Mouse (Mus musculus) CD4-positive, CD25-positive, alpha-beta regulatory T cell, adult 4 months (primary cell): ENCODE data around the gene Sh2d4b. TPM values are rescaled to one million over a fixed set of nuclear protein-coding genes. Genes with fewer than 3 reads are reported as not detected.

Source experiments
- ATAC-seq: one replicate; pipeline ENCODE4 v1.8.0; 2017
- polyA plus RNA-seq, 2 experiments: library from polyadenylated mRNA; unstranded; fragments of 100-300 nt; shearing (Covaris generic); gene quantifications; one replicate each; pipeline ENCODE4 v1.2.1; 2017

Sh2d4b gene
- polyA plus RNA-seq, 2 experiments from 2014 or later = 0.32 to 0.75 TPM

DNA sequence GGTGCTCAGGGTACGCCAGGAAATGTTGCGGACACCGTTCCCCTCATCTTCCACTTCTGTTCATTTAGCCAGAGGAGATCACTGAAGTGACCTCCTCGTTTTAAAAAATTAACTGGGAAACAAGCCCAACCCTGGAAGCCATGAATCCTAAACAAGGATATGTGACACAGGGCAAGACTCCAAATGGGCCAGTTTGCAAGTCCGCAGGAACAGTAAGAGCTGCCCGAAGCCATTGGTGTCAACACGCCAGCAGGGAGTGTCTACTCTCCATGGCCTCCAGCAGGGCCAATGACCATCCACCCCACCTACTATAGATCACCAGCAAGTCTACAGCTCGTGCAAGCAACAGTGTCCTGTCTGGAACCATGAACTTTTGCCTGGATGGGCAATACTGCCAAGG lies 12.7 kb upstream of the Sh2d4b start:
- ATAC-seq = no peak

DNA sequence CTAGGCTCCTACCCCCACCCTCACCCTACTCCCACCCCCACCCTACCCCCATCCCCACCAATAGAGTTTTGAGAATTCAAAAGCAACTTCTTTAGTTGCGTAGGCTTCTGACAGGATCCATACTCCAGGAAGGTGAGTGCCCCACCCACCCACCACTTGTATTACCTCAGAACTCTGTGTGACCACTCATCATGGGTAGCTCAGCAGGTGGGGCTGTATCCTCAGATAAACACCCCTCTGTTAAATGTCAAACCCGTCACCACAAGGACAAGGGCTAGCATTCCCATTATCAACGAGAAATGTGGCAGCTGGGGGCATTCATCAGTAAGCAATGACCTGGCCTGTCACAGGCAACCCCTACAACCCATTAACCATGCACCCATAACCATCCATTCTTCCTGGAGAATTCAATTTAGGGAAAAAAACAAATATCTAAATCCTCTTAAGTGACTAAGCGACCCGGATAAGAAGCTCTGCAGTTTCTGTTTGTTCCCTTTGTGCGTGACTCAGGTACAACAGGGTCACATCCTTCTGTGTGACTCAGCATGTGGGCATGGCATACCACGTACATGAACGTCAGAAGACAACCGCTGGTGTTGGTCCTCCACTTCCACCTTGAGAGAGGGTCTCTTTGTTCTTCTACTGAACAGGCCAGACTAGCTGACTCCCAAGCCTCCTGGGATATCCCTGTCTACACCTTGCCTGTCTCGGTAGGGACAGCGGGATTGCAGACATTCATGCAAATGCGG lies 9.4 kb upstream of the Sh2d4b start:
- ATAC-seq = peak; percentile 16

- ATAC-seq = no peak
Measured at GRCm38 (mm10) chr14:40900267-40900666, 7.2 kb upstream of the Sh2d4b start.

GRCm38 (mm10) chr14:40897916-40898315 lies 4.8 kb upstream of the Sh2d4b start:
- ATAC-seq = no peak

- no peak for ATAC-seq
Measured at GRCm38 (mm10) chr14:40895681-40896080, 2.6 kb upstream of the Sh2d4b start.

DNA sequence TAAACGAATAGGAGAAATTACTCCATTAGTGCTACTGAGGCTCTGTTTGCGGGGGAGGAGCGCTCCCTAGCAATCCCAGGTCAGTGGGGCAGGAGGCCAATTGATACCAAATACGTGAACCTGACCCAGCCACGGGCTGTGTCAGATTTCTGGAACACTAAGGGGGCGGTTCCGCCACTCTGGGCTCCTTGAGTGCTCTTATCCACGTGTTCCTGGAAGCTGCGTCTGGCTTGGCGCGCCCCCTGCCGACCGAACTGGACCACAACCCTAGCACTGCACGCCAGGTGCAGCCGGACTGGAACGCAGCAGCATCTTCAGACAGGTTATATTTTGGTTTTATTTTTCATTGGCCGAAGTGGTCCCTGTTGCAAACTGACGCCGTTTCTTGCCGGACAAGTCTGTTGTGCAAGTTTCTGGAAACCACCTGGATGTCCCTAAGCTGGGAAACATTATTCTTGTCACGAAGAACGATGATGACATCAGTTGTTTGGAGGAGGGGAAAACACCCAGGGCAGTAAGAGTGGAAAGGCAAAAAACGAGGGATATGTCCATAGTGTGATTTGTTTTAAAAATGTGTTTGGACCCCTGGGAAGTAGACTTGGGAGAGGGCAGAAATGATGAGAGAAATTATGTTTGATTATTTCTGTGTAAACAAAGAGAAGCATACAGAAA lies 1.6 kb upstream of the Sh2d4b start:
- ATAC-seq = peak; percentile 61

GRCm38 (mm10) chr14:40893884-40894283 lies 818 bp upstream of the Sh2d4b start:
- no peak for ATAC-seq

DNA sequence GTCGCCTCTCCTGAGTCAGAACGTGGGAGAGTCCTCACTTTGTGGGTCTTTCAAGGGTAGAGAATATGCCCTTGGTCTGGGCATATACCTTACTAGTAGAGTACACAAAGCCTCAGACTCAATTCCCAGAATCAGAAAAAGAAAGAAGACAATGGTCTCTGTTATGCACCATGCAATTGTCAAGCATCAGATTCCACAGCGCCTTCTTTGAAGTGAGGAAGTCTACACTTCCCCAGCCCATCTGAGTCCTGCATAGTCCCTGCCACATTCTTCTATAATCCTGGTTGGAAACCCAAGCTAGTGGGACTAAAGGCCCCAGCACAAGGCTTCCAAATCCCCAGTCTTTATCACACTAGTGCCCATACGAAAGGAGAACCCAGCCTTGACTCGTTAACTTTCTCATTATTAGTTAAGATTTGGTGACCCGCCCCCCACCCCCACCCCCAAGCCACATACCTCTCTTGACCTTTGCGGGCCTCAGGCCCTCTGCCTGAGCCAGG lies 690 bp downstream of the Sh2d4b start:
- no peak for ATAC-seq

GRCm38 (mm10) chr14:40891506-40891905 lies 1.6 kb downstream of the Sh2d4b start:
- peak; percentile 73 for ATAC-seq

DNA sequence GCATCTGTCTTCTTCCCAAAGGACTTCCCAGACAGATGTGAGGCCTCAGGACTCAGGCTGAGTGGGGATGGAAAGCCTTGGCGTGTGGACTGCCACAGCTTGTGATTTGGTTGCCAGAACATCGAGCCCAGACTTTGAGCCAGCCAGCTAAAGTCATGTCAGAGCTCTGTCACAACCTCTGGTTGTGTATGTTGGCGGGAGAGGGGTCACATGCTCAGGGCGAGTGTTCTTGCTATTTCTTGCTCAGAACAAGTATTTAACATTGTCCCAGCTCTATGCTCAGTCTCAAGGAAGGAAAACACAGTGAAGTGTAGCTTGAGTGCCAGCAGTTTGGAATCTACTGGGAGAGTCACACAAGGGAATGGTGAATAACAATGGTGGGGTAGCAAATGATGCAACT lies 3.4 kb downstream of the Sh2d4b start:
- ATAC-seq = no peak

GRCm38 (mm10) chr14:40889181-40889580 lies 3.9 kb downstream of the Sh2d4b start:
- ATAC-seq = no peak

- ATAC-seq = no peak
Measured at GRCm38 (mm10) chr14:40886428-40887202, 6.5 kb downstream of the Sh2d4b start.

- no peak for ATAC-seq
Measured at GRCm38 (mm10) chr14:40885752-40886151, 7.3 kb downstream of the Sh2d4b start.

- no peak for ATAC-seq
Measured at GRCm38 (mm10) chr14:40885225-40885624, 7.8 kb downstream of the Sh2d4b start.

DNA sequence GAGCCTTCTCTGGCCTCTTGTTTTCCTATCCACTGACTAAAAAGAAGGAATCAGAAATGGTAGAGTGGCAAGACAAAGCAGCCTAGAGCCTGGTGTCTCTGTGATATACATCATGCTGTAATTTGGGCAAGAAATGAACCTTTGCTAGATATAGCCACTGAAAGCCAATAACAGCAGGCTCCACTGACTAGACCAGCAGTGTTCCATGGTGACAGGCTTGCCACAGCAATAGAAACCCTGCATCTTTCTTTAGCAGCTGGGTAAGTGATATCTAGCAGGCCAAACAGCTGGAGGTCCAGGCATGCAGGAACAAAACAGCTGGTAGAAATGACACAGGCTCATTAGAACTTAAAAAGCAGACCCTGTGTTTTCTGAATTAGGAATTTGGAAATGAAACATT lies 18.5 kb downstream of the Sh2d4b start:
- ATAC-seq = no peak

- no peak for ATAC-seq
Measured at GRCm38 (mm10) chr14:40873961-40874360, 19.1 kb downstream of the Sh2d4b start.

GRCm38 (mm10) chr14:40870598-40870997 lies 22.5 kb downstream of the Sh2d4b start:
- ATAC-seq = no peak

DNA sequence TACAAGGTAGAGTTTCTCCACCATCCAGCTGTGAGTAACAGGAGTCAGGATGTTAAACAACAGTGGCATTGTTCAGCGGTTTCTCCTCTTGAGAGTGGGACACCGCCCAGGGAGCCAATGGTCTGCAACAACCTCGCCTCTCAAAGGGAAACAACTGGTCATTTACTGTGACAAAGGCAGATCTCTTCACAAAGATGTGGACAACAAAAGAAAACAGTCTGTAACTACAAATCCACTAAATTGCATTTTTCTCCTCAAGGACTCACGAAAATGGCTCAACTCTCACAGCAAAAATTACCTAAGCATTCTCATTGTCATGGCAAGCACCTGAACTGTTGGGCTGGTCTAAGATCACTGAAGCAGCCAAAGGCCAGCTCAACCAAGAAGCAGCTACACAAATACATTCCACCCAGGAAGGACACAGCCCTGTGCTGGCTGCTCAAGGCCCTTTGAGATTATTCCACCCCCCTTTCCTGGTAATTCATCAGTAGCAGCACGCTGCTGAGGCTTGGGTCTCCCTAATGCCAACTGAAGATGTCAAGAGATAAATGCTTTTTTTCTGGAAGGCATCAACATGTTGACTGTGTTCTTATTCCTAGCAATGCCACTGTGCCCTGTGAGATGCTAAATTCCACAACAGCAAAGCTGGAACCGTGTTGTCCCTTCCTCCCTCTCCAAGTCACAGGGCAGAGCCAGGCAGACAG lies 28.1 kb downstream of the Sh2d4b start:
- ATAC-seq = no peak

DNA sequence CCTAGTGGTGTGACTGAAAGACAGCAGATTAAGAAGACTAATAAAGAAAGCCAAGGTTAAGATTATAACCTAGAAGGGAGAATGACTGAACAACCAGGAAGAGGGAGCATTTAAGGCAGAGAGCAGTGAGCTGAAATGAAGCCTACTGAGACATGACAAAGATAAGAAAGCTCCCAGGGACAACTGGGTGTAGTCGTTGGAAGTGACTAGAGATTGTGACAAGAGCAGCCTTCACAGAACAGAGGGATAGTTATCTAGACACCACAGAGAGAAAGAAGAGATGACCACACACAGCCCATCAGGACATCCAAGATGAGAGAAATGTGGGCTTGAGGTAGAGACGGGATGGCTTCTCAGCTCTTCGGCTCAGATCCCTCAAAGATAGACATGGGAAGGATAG lies 29.4 kb downstream of the Sh2d4b start:
- no peak for ATAC-seq

DNA sequence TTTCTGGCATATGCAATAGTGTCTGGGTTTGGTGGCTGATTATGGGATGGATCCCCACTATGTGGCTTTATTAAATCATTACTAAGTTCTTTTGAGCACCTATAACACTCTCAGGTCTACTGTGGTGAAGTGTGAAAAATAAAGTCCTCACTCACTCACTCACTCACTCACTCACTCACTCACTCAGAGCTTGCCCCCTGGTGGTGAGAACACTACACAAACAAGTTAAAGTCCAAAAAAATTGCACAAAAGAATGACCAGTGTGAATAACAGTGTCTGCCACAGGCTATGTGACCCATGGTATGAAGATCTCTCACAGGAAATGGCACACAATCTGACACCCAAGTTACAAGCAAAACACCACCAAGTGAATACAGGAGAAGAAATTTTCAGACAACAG lies 30.0 kb downstream of the Sh2d4b start:
- no peak for ATAC-seq

DNA sequence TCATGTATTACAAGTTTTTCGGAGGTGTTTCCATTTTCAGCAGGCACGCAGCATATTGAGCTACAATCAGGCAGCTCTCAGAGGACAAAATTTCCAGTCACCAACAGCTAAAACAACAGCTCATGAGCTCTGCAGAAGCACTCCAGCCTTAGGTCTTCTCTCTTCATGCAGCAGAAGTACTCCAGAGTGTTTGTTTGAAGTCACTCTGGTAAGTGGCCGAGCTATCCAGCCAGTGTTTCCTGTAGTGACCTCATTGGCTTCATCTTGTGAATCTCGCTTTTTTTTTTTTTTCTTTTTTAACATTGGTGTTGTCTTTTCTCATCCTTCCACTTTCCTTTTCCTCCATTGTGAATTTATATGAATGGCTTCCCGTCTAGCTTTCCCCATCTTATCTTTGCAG lies 40.1 kb downstream of the Sh2d4b start:
- ATAC-seq = no peak

- no peak for ATAC-seq
Measured at GRCm38 (mm10) chr14:40837397-40837796, 55.7 kb downstream of the Sh2d4b start.

DNA sequence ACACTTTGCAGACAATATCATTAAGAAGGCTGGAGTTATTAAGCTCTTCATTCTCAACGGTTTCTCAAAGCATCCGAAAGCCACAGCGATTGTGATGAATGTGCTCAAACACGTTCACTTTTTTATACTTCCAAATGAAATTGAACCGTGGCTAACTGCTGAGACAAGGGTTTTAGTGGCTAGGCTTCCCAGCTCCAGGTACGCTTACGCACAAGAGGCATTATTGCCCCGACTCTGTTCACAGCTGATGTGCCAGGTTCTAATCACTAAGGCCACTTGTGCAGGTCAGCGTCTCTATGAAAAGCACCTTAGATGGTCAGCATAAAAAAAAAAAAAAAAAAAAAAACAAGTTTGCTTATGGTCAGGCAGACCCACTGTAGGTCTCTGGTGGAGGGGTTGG lies 62.6 kb downstream of the Sh2d4b start:
- no peak for ATAC-seq
